Mouse (Mus musculus) left cerebral cortex, postnatal 36 days (tissue): ENCODE results near the gene Cfap77. TPM values are rescaled to one million over a fixed set of nuclear protein-coding genes. Genes with fewer than 3 reads are reported as not detected.

ENCODE experiments used
- DNase-seq, 2 experiments: peaks; one replicate each; pipeline ENCODE4 v3.0.0; 2021 to 2022; ENCODE audit warnings: low spot score in 2 of 2, mixed read lengths in 1 of 2
- intact Hi-C: fragments of 180-260 bp; cut with DNase I; formaldehyde crosslinking; loops from one replicate; pipeline ENCODE4 v1.15.1; 2025
- total RNA-seq, 2 experiments: library from RNA; stranded (reverse); gene quantifications; 2 replicates each; pipeline ENCODE4 v1.2.3; 2021

Gene Cfap77
- total RNA-seq, 2 experiments from 2014 or later, result 0.35 TPM; not detected in 1

DNA sequence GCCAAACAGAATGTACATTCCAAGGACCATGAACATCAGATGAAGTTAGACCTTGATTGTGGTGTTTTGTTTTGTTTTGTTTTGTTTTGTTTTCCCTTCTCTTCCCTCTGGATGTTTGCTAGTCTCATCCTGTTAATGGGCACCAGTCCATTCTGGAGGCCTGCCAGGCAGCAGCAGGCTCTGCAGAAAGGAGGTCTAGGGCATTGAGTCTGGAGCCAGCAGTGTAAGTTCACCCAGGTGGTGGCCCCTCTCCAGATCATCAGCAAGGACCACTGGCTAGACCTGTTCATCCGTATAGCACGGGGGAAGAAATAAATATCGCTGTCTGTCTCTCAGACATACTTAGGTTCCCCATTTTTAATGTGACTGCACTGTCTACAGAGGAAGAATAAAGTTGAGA is 173.6 kb downstream of the Cfap77 start:
- no peak for DNase-seq
- intact Hi-C loops, result no loop called here

Other genes starting within 250 kb of the Cfap77 start
- gene Gtf3c4, start 214.7 kb downstream of the Cfap77 start, total RNA-seq, result 10 to 100 TPM; 31.8 to 35.8 TPM
- 1 to 10 TPM; 6.2 to 8.7 TPM for gene Ddx31, start 214.7 kb downstream of the Cfap77 start, total RNA-seq
- gene Barhl1, start 138.4 kb downstream of the Cfap77 start, total RNA-seq, result not detected
- 10 to 100 TPM in 1 of 2 experiments, 1 to 10 TPM in 1; 8.8 to 12.0 TPM for gene Ttf1, start 5.2 kb upstream of the Cfap77 start, total RNA-seq
- gene Setx, start 69.1 kb upstream of the Cfap77 start, total RNA-seq, result 10 to 100 TPM; 44.1 to 48.9 TPM
- 100 to 1,000 TPM in 1 of 2 experiments, 10 to 100 TPM in 1; 96.5 to 102 TPM for gene Ntng2, start 197.9 kb upstream of the Cfap77 start, total RNA-seq